Mouse (Mus musculus) v-Abl transformed pro-B cells (cell line): ENCODE results near the gene Cenps.
"Not testable (repeated sequence)": the region's sequence is repeated elsewhere in the genome, so short reads cannot be mapped to it uniquely, and the experiment has no call there.

Experiments used
- in situ Hi-C, 2 experiments: fragments of 400-800 bp; cut with MboI; formaldehyde crosslinking; loops; one replicate each; pipeline ENCODE4 v1.15.1; 2025; ENCODE audit not compliant: unreplicated experiment in 2 of 2

The Cenps gene

GRCm38 (mm10) chr4:149126663-149127062, 10.8 kb downstream of the Cenps start, which contains the start of gene Cort:
Gene Cort (minus strand): TSS chr4:149126763.
- in situ Hi-C loops = loop anchor here (25.0 kb wide), 2 partner anchors 311 to 986 kb away; partner anchors contain the start of genes Slc2a5 (in 1 of the 2) and Ube4b (in 1 of the 2)

DNA sequence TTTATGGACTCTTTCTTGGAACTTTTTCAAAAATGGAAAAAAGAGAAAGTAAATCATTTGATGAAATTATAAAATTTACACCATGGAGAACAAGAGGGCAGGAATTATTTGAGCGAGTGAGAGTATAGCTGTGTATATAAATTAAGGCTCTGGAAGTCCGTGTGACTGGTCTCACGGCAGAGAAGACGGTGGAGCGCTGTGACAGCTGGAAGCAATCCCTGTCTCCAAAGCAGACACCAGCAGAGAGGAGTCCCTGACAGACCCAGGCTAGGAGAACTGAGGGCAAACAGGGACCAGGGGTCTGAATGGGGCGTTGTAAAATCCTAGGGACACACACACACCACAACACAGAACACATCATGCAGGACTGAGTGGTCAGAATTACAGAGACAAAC, 11.3 kb downstream of the Cenps start:
- in situ Hi-C loops = loop anchor here (25.0 kb wide), 2 partner anchors 311 to 986 kb away; partner anchors contain the start of genes Slc2a5 (in 1 of the 2) and Ube4b (in 1 of the 2)

GRCm38 (mm10) chr4:149125341-149126114, 11.9 kb downstream of the Cenps start:
- in situ Hi-C loops = loop anchor here (25.0 kb wide), 2 partner anchors 312 to 987 kb away; partner anchors contain the start of genes Slc2a5 (in 1 of the 2) and Ube4b (in 1 of the 2)

GRCm38 (mm10) chr4:149123432-149123831, 14.0 kb downstream of the Cenps start:
- in situ Hi-C loops = no loop called here

DNA sequence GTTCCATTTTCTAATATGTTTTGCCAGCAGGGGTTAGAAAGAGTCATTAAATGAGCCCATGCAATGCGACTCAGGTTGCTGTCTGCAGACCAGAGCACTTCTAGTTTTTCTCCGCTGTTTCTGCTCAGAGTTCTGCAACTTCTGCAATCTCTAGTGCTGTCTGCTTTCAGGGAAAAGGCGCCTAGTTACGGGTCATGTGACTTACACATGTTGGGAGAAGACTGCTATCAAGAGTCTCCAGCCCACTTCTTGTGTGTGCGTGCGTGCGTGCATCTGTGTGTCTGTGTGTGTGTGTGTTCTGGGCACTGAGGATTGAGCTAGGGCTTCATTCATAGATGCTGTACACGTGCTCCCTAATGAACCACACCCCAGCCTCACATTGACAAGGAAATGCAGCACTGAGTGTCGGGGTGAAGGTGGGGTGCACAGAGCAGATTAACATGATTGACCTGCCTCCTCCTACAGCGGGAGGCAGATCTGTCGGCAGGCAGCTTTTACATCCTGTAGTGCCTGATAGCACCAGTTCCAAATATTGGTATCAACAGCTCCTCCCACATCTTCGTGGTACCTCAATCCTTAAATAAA, 17.4 kb downstream of the Cenps start:
- in situ Hi-C loops = not testable (repeated sequence)

DNA sequence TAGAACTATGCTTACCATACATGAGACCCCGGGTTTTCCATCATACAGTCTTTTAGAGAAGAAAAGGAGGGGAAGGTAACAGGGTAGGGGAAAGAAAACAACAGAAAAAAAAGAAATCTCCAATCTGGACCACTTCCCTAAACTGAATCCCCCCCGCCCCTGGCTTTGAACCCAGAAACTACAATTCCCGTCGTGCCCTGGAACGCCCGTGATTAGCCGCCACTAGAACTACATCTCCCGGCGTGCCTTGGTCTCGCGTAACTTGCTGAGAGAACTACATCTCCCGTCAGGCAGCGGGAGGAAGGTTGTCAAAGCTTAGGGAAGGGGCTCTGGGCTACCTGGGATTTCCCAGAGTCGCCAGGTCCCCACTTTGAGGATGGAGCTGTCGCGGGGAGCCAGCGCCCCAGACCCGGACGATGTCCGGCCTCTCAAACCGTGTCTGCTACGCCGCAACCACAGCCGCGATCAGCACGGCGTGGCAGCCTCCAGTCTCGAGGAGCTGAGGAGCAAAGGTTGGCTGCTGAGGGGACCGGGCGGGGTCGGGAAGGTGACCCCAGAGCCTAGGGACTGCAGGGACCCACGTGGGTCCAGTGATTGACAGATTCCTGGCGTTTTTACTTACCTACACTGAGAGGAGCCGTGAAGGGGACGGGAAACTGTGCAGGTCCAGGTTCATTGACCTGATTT, 33.4 kb downstream of the Cenps start, which contains the start of gene Dffa:
Dffa (plus strand) TSS at position 272 of the 687 bp plus-strand sequence.
- in situ Hi-C loops = no loop called here

DNA sequence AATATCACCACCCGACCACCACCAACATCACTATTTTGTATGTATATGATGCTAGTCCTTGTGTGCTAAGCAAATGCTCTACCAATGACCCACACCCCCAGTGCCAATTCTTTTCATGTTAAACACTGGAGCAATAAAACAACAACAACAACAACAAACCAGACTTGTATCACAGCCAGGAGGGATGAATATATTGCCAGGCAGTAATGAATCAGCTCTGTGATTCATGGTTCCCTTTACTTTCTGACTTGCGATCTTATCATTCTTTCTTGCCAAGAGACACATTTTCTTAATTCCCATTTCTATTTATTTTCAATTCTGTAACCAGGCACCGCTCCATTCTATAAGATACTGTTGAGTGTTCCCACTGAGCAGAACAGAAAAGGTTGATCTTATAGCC, 36.0 kb downstream of the Cenps start:
- in situ Hi-C loops = no loop called here

- in situ Hi-C loops = not testable (repeated sequence)
Observed at GRCm38 (mm10) chr4:149100449-149100848, 37.0 kb downstream of the Cenps start.

DNA sequence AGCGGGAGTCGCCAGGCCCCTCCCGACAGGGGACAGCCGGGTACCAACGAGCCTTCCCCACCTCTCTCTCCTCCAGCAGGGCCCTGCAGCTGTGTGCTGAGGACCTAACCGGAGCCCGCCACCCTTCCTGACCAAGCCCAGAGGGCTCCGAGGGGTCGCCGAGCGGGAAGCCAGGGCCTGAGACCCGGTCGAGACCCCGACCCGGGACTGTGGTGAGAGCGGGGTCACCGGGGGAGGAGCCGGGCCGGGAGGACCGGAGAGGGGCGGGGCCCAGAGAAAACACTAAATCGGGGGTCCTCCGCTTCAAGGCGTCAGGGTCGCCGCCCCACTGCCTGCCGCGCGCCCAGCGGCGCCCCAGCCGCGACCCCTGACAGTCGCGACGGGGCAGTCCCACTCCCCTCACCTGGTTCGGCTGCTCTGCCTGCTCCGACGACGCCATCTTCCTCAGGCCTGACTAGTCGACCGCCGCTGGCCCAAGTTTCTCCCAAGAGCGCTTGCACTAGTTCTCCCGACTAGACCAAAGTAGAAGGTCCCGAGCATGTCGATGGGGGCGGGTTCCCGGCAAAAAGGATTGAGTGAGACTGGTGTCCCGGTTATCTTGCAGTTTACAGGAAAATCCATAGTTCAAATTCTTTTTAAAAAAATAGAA, 37.9 kb downstream of the Cenps start, which contains the start of gene Pex14:
Pex14 (minus strand) TSS at position 508 of the 649 bp plus-strand sequence.
- in situ Hi-C loops = no loop called here

- in situ Hi-C loops = no loop called here
Observed at GRCm38 (mm10) chr4:149098571-149098970, 38.9 kb downstream of the Cenps start.

DNA sequence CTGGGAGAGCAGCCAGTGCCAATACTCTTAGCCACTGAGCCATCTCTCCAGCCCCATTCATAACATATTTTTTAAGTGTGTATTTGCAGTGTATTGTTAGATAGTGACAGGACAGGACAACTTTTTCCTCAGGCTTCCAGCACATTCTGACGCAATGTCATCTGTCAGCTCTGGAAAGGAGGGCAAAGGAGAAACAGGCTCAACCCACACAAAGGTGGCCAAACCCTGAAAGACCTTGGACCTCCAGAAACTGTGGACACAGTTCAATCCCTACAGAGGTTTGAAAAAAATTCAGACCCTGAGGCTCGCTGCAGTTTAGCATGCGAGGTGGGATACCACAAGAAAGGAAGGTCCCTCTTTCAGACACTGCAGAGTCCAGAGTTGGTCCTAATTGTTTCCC, 39.5 kb downstream of the Cenps start:
- in situ Hi-C loops = no loop called here

GRCm38 (mm10) chr4:149091364-149091763, 46.1 kb downstream of the Cenps start:
- in situ Hi-C loops = loop anchor here in 1 of 2 experiments (5.0 kb wide), 1 partner anchor 41 kb away; no protein-coding TSS in a partner anchor

GRCm38 (mm10) chr4:149085381-149085780, 52.0 kb downstream of the Cenps start:
- in situ Hi-C loops = loop anchor here in 1 of 2 experiments (10.0 kb wide), 1 partner anchor 229 kb away; no protein-coding TSS in a partner anchor

DNA sequence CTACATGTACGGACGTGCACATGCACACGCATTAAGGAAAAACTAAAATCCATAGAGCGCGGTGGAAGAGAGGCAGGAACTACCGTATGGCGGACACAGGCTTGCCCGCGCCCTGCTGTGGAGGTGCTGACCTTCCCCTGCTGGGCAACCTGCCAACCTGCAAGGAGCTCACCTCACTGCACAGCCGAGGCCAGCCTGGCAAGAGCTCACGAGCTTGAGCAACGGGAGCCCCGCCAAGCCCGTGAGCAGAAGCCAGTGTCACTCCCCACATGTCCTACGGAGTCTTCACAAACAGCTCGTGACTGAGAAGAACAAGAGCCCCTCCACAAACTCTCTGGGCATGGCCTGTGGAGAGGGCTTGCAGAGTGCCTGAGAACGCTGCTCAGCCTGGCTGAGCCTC, 55.9 kb downstream of the Cenps start:
- in situ Hi-C loops = loop anchor here in 1 of 2 experiments (5.0 to 10.0 kb wide), 2 partner anchors 233 to 461 kb away; no protein-coding TSS in a partner anchor

GRCm38 (mm10) chr4:149080111-149080510, 57.3 kb downstream of the Cenps start:
- in situ Hi-C loops = loop anchor here in 1 of 2 experiments (5.0 to 10.0 kb wide), 2 partner anchors 235 to 462 kb away; no protein-coding TSS in a partner anchor

DNA sequence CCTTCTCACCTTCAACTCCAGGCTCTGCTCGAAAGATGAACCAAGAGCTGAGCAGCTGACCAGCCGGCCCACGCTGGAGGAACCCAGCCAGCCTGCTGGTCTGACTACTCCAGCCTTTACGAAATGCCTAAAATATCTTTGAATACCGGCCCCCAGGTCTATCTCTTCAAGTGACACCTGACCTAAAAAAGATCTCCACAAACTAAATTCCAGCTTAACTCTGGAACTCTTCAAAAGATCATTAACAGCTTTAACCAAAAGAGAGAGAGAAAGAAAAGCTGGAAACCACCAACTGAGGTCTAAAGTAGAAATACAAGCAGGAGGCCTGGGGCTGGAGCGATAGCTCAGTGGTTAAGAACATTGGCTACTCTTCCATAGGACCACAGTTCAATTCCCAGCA, 57.8 kb downstream of the Cenps start:
- in situ Hi-C loops = loop anchor here (5.0 to 10.0 kb wide), 6 partner anchors 58 to 465 kb away; partner anchors contain the start of gene Cenps (in 1 of the 2)

DNA sequence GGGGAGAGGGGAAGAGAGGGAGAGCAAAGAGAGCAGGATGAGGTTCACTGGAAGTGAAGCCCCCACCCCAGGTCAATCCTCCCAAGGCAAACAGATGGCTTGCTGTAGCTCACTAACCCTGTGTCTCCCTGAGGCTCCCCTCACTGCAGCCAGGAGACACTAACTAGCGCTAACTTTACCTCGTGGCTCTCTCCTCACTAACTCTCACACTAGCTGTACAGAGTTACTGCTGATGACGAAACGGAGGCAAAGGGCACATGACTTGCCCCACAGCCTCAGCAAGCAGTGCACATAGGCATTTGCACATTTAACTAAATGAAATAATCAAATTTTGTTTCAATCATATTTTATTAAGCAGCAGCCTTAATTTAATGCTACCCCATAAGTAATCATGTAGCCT, 59.2 kb downstream of the Cenps start:
- in situ Hi-C loops = loop anchor here in 1 of 2 experiments (5.0 to 10.0 kb wide), 4 partner anchors 59 to 467 kb away; partner anchors contain the start of gene Cenps
